Mouse (Mus musculus): ENCODE results near the gene Nckap1l. TPM values are rescaled to one million over a fixed set of nuclear protein-coding genes. Genes with fewer than 3 reads are reported as not detected.

Nckap1l gene
- polyA plus RNA-seq, 1 experiment from 2014 or later, result 7.0 TPM

- WGBS, result 64% methylated on average over 3 of the region's 3 CpGs
- Histone ChIP-seq H3K4me3 (ENCODE audit: low read length) (no peak overlapping the region), H3K9me3 (replicated peaks; ENCODE audit: control insufficient read depth, low read length) (no peaks in the 10 kb centered on the region), H3K4me1 (ENCODE audit: control insufficient read depth, insufficient read depth, low read length) (no peaks in the 10 kb centered on the region), H3K27me3 (ENCODE audit: control insufficient read depth, insufficient read depth, low read length) (no peaks in the 10 kb centered on the region), H3K36me3 (ENCODE audit: control insufficient read depth, insufficient read depth) (no peaks in the 10 kb centered on the region), H3K9ac (ENCODE audit: low read length) (no peak overlapping the region), H3K4me2 (ENCODE audit: low read depth, low read length) (no peak overlapping the region), H3K27ac (ENCODE audit: low read length) (no peak overlapping the region)
- no peak for ATAC-seq (replicated peaks; ENCODE audit: extremely low read depth, insufficient read depth, low FRiP score)
Observed at GRCm38 (mm10) chr15:103523156-103523555, 69.6 kb downstream of the Nckap1l start.

- H3K9ac ChIP-seq (ENCODE audit: low read length), result no peak overlapping the region
- no peak overlapping the region for H3K4me2 ChIP-seq (ENCODE audit: low read depth, low read length)
- peaks cover 2% of the 10 kb centered on the region; the same call in 1 of the 2 replicates for H3K27me3 ChIP-seq (ENCODE audit: control insufficient read depth, insufficient read depth, low read length)
- no peak for ATAC-seq (replicated peaks; ENCODE audit: extremely low read depth, insufficient read depth, low FRiP score)
- H3K27ac ChIP-seq (ENCODE audit: low read length), result no peak overlapping the region
- 8% methylated on average over 5 of the region's 5 CpGs for WGBS
- no peaks in the 10 kb centered on the region for H3K4me1 ChIP-seq (ENCODE audit: control insufficient read depth, insufficient read depth, low read length)
- no peak overlapping the region for H3K4me3 ChIP-seq (ENCODE audit: low read length)
- no peaks in the 10 kb centered on the region for H3K36me3 ChIP-seq (ENCODE audit: control insufficient read depth, insufficient read depth)
- no peaks in the 10 kb centered on the region for H3K9me3 ChIP-seq (replicated peaks; ENCODE audit: control insufficient read depth, low read length)
Observed at GRCm38 (mm10) chr15:103530372-103530771, 76.8 kb downstream of the Nckap1l start.

- ATAC-seq (replicated peaks; ENCODE audit: extremely low read depth, insufficient read depth, low FRiP score), result no peak
- no peak overlapping the region for H3K4me3 ChIP-seq (ENCODE audit: low read length)
- 87% methylated on average over 7 of the region's 7 CpGs for WGBS
- H3K27ac ChIP-seq (ENCODE audit: low read length), result no peak overlapping the region
- H3K4me2 ChIP-seq (ENCODE audit: low read depth, low read length), result no peak overlapping the region
- H3K4me1 ChIP-seq (ENCODE audit: control insufficient read depth, insufficient read depth, low read length), result peaks cover 7% of the 10 kb centered on the region
- H3K9ac ChIP-seq (ENCODE audit: low read length), result no peak overlapping the region
- no peaks in the 10 kb centered on the region for H3K9me3 ChIP-seq (replicated peaks; ENCODE audit: control insufficient read depth, low read length)
- peaks cover 8% of the 10 kb centered on the region for H3K27me3 ChIP-seq (ENCODE audit: control insufficient read depth, insufficient read depth, low read length)
- H3K36me3 ChIP-seq (ENCODE audit: control insufficient read depth, insufficient read depth), result no peaks in the 10 kb centered on the region
Observed at GRCm38 (mm10) chr15:103534054-103534620, 80.5 kb downstream of the Nckap1l start.

- Histone ChIP-seq H3K9ac (ENCODE audit: low read length) (no peak overlapping the region), H3K9me3 (replicated peaks; ENCODE audit: control insufficient read depth, low read length) (no peaks in the 10 kb centered on the region), H3K27ac (ENCODE audit: low read length) (no peak overlapping the region), H3K27me3 (ENCODE audit: control insufficient read depth, insufficient read depth, low read length) (peaks cover 9% of the 10 kb centered on the region), H3K4me1 (ENCODE audit: control insufficient read depth, insufficient read depth, low read length) (peaks cover 7% of the 10 kb centered on the region), H3K4me2 (ENCODE audit: low read depth, low read length) (no peak overlapping the region), H3K4me3 (ENCODE audit: low read length) (no peak overlapping the region), H3K36me3 (ENCODE audit: control insufficient read depth, insufficient read depth) (no peaks in the 10 kb centered on the region)
- ATAC-seq (replicated peaks; ENCODE audit: extremely low read depth, insufficient read depth, low FRiP score), result no peak
- 62% methylated on average over 2 of the region's 2 CpGs for WGBS
Observed at GRCm38 (mm10) chr15:103535030-103535429, 81.4 kb downstream of the Nckap1l start.

GRCm38 (mm10) chr15:103535786-103536185 lies 82.2 kb downstream of the Nckap1l start:
- peaks cover 7% of the 10 kb centered on the region for H3K4me1 ChIP-seq (ENCODE audit: control insufficient read depth, insufficient read depth, low read length)
- no peak overlapping the region for H3K9ac ChIP-seq (ENCODE audit: low read length)

GRCm38 (mm10) chr15:103536456-103536855 lies 82.9 kb downstream of the Nckap1l start:
- Histone ChIP-seq H3K36me3 (ENCODE audit: control insufficient read depth, insufficient read depth) (no peaks in the 10 kb centered on the region), H3K4me3 (ENCODE audit: low read length) (peak overlapping the region; percentile 61), H3K9ac (ENCODE audit: low read length) (peak overlapping the region; percentile 45), H3K9me3 (replicated peaks; ENCODE audit: control insufficient read depth, low read length) (no peaks in the 10 kb centered on the region), H3K27ac (ENCODE audit: low read length) (peak overlapping the region; percentile 85), H3K4me1 (ENCODE audit: control insufficient read depth, insufficient read depth, low read length) (peaks cover 7% of the 10 kb centered on the region), H3K4me2 (ENCODE audit: low read depth, low read length) (peak overlapping the region; percentile 77), H3K27me3 (ENCODE audit: control insufficient read depth, insufficient read depth, low read length) (peaks cover 9% of the 10 kb centered on the region)
- no peak for ATAC-seq (replicated peaks; ENCODE audit: extremely low read depth, insufficient read depth, low FRiP score)
- WGBS, result 23% methylated on average over 2 of the region's 2 CpGs

More at GRCm38 (mm10) chr15:103535786-103536185, 82.2 kb downstream of the Nckap1l start:
- Histone ChIP-seq H3K4me3 (ENCODE audit: low read length) (no peak overlapping the region), H3K27me3 (ENCODE audit: control insufficient read depth, insufficient read depth, low read length) (peaks cover 9% of the 10 kb centered on the region), H3K36me3 (ENCODE audit: control insufficient read depth, insufficient read depth) (no peaks in the 10 kb centered on the region), H3K9me3 (replicated peaks; ENCODE audit: control insufficient read depth, low read length) (no peaks in the 10 kb centered on the region), H3K4me2 (ENCODE audit: low read depth, low read length) (no peak overlapping the region), H3K27ac (ENCODE audit: low read length) (no peak overlapping the region)
- 60% methylated on average over 1 of the region's 1 CpGs for WGBS
- ATAC-seq (replicated peaks; ENCODE audit: extremely low read depth, insufficient read depth, low FRiP score), result no peak

GRCm38 (mm10) chr15:103537011-103537821 lies 83.6 kb downstream of the Nckap1l start:
- Histone ChIP-seq H3K4me1 (ENCODE audit: control insufficient read depth, insufficient read depth, low read length) (peaks cover 7% of the 10 kb centered on the region), H3K9ac (ENCODE audit: low read length) (peak overlapping the region; percentile 73), H3K27ac (ENCODE audit: low read length) (peak overlapping the region; percentile 85), H3K9me3 (replicated peaks; ENCODE audit: control insufficient read depth, low read length) (no peaks in the 10 kb centered on the region), H3K4me3 (ENCODE audit: low read length) (peak overlapping the region; percentile 61), H3K36me3 (ENCODE audit: control insufficient read depth, insufficient read depth) (no peaks in the 10 kb centered on the region), H3K27me3 (ENCODE audit: control insufficient read depth, insufficient read depth, low read length) (peaks cover 9% of the 10 kb centered on the region), H3K4me2 (ENCODE audit: low read depth, low read length) (peak overlapping the region; percentile 77)
- ATAC-seq (replicated peaks; ENCODE audit: extremely low read depth, insufficient read depth, low FRiP score), result peak; percentile 79
- whole genome bisulfite sequencing, result under 1% methylated on average over 37 of the region's 37 CpGs

GRCm38 (mm10) chr15:103537822-103538213 lies 84.2 kb downstream of the Nckap1l start, which contains the start of gene Ppp1r1a:
Gene Ppp1r1a, minus strand, starts transcription at chr15:103538003.
- peaks cover 9% of the 10 kb centered on the region for H3K27me3 ChIP-seq (ENCODE audit: control insufficient read depth, insufficient read depth, low read length)
- H3K4me3 ChIP-seq (ENCODE audit: low read length), result peak within 1 kb of the TSS; percentile 61
- peaks cover 7% of the 10 kb centered on the region for H3K4me1 ChIP-seq (ENCODE audit: control insufficient read depth, insufficient read depth, low read length)
- H3K27ac ChIP-seq (ENCODE audit: low read length), result peak within 1 kb of the TSS; percentile 85
- no peaks in the 10 kb centered on the region for H3K9me3 ChIP-seq (replicated peaks; ENCODE audit: control insufficient read depth, low read length)
- WGBS, result under 1% methylated on average over 33 of the region's 36 CpGs
- peak within 1 kb of the TSS; percentile 73 for H3K9ac ChIP-seq (ENCODE audit: low read length)
- peak within 1 kb of the TSS; percentile 77 for H3K4me2 ChIP-seq (ENCODE audit: low read depth, low read length)
- H3K36me3 ChIP-seq (ENCODE audit: control insufficient read depth, insufficient read depth), result no peaks in the 10 kb centered on the region
- peak; percentile 81 for ATAC-seq (replicated peaks; ENCODE audit: extremely low read depth, insufficient read depth, low FRiP score)

GRCm38 (mm10) chr15:103539259-103539658 lies 85.7 kb downstream of the Nckap1l start:
- no peak overlapping the region for H3K4me2 ChIP-seq (ENCODE audit: low read depth, low read length)
- 62% methylated on average over 2 of the region's 2 CpGs for WGBS
- peaks cover 7% of the 10 kb centered on the region for H3K4me1 ChIP-seq (ENCODE audit: control insufficient read depth, insufficient read depth, low read length)
- no peaks in the 10 kb centered on the region for H3K36me3 ChIP-seq (ENCODE audit: control insufficient read depth, insufficient read depth)
- H3K4me3 ChIP-seq (ENCODE audit: low read length), result no peak overlapping the region
- H3K9me3 ChIP-seq (replicated peaks; ENCODE audit: control insufficient read depth, low read length), result no peaks in the 10 kb centered on the region
- H3K27me3 ChIP-seq (ENCODE audit: control insufficient read depth, insufficient read depth, low read length), result peaks cover 9% of the 10 kb centered on the region
- no peak overlapping the region for H3K9ac ChIP-seq (ENCODE audit: low read length)
- no peak for ATAC-seq (replicated peaks; ENCODE audit: extremely low read depth, insufficient read depth, low FRiP score)
- no peak overlapping the region for H3K27ac ChIP-seq (ENCODE audit: low read length)
